Mouse (Mus musculus): ENCODE measurements around the gene Krt32. TPM values are rescaled to one million over a fixed set of nuclear protein-coding genes. Genes with fewer than 3 reads are reported as not detected.

Krt32 gene
- polyA plus RNA-seq (2012; rRNA removed) = not detected in 2 replicates

DNA sequence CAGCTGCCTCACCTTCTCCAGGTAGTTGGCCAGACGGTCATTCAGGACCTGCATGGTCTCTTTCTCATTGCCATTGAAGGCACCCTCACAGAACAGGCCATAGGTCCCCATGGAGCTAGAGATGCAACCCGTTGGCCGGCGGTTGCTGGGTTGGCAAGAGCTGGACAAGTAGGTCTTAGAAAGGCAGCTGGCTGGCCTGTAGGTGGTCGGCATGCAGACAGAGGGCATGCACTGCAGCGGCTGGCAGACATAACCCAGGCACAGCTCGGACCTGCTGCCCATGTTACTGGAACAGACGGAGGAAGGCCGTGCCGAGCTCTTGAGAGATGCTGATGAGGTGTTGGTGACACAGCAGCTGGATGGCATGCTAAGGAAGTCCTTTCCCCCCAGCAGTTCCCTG lies at the start of gene Krt32:
TSS of gene Krt32 (minus strand) at position 366 of the 400 bp plus-strand sequence.
- no peaks in the 10 kb centered on the region for H3K27me3 ChIP-seq (ENCODE audit: control insufficient read depth, insufficient read depth, low read length)
- DNase-seq = no peak
- H3K4me3 ChIP-seq (replicated peaks; ENCODE audit: insufficient read depth, low read depth, low read length) = no peak within 1 kb of the TSS
- TF ChIP-seq CTCF (IDR thresholded peaks at IDR 0.05; ENCODE audit: borderline replicate concordance, insufficient read depth, low read depth, low read length) (no peak), POLR2A (IDR thresholded peaks at IDR 0.05; ENCODE audit: borderline replicate concordance, insufficient read depth, low read length) (no peak)
- no peak within 1 kb of the TSS for H3K27ac ChIP-seq (ENCODE audit: insufficient read depth, low read length)
- 46% methylated on average over 10 of the region's 10 CpGs for WGBS
- no peaks in the 10 kb centered on the region for H3K4me1 ChIP-seq (ENCODE audit: control insufficient read depth, insufficient read depth, low read length)

DNA sequence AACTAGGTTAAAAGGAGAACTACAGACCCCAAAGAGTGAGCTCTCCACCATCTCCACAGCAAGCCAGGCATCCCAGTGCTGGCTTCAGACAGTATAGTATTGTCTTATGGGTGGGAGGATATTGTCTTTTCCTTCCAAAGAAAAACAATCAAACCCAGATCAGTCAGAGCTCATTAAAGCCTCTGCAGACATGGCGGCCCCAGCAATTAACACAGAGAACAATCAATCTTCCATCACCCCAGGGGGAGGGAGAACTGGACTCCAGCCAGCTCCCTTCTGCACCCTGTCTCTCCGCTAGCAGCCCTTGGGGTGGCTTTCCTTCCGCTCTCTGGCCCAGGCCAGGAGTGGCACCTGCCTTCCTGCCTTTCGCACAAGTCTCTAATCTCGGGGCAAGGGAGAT lies 49.7 kb upstream of the Krt32 start:
- WGBS = 43% methylated on average over 5 of the region's 5 CpGs
- H3K4me3 ChIP-seq (replicated peaks; ENCODE audit: insufficient read depth, low read depth, low read length) = no peak overlapping the region
- H3K4me1 ChIP-seq (ENCODE audit: control insufficient read depth, insufficient read depth, low read length) = no peaks in the 10 kb centered on the region
- no peak overlapping the region for H3K27ac ChIP-seq (ENCODE audit: insufficient read depth, low read length)
- TF ChIP-seq POLR2A (IDR thresholded peaks at IDR 0.05; ENCODE audit: borderline replicate concordance, insufficient read depth, low read length) (no peak), CTCF (IDR thresholded peaks at IDR 0.05; ENCODE audit: borderline replicate concordance, insufficient read depth, low read depth, low read length) (no peak)
- no peak for DNase-seq
- H3K27me3 ChIP-seq (ENCODE audit: control insufficient read depth, insufficient read depth, low read length) = no peaks in the 10 kb centered on the region

DNA sequence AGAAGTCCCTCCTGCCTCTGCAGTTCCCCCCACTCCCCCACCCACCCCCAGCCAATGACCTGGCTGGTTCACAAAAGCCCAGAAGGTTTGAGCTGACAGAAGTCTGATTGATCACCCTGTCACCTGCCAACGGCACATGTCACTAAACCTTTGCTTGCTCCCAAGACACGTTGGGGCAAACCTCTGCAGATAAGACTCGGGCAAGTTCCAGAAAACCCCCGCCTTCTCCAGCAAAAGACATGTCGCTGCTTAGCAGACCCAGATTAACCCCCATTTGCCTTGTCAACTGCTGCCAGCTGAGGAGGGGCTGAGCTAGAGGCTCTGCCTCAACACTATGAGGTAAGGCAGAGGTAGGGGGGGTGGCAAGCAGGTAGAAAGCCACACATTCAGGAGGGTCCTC lies 48.5 kb upstream of the Krt32 start:
- Histone ChIP-seq H3K4me1 (ENCODE audit: control insufficient read depth, insufficient read depth, low read length) (no peaks in the 10 kb centered on the region), H3K27ac (ENCODE audit: insufficient read depth, low read length) (no peak overlapping the region), H3K27me3 (ENCODE audit: control insufficient read depth, insufficient read depth, low read length) (no peaks in the 10 kb centered on the region), H3K4me3 (replicated peaks; ENCODE audit: insufficient read depth, low read depth, low read length) (no peak overlapping the region)
- no peak for DNase-seq
- 54% methylated on average over 5 of the region's 5 CpGs for WGBS
- TF ChIP-seq POLR2A (IDR thresholded peaks at IDR 0.05; ENCODE audit: borderline replicate concordance, insufficient read depth, low read length) (no peak), CTCF (IDR thresholded peaks at IDR 0.05; ENCODE audit: borderline replicate concordance, insufficient read depth, low read depth, low read length) (no peak)

DNA sequence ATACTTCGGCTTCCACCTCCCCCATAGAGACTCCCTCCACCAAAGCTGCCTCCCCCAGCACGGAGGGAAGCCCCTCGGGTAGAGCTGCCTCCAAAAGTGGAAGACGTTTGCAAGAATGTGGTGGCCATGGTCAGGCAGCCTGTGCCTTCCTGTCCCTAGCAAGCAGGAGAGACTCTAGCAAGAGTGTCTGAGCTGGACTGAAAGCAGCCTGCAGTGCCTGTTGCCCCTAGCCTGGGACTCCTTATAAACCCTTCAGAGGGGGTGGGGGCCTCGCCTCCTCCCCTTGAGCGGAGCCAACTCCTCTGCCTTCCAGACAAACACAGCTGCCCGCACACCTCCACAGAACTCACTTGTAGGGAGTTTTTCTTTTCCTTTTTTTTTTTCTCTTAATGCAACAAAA lies 47.7 kb upstream of the Krt32 start, which contains the start of gene Krt15:
TSS of gene Krt15 (minus strand) at position 198 of the 400 bp plus-strand sequence.
- WGBS = 73% methylated on average over 7 of the region's 7 CpGs
- DNase-seq = no peak
- no peaks in the 10 kb centered on the region for H3K27me3 ChIP-seq (ENCODE audit: control insufficient read depth, insufficient read depth, low read length)
- H3K4me1 ChIP-seq (ENCODE audit: control insufficient read depth, insufficient read depth, low read length) = no peaks in the 10 kb centered on the region
- H3K27ac ChIP-seq (ENCODE audit: insufficient read depth, low read length) = no peak within 1 kb of the TSS
- no peak for TF ChIP-seq POLR2A (IDR thresholded peaks at IDR 0.05; ENCODE audit: borderline replicate concordance, insufficient read depth, low read length)
- no peak for TF ChIP-seq CTCF (IDR thresholded peaks at IDR 0.05; ENCODE audit: borderline replicate concordance, insufficient read depth, low read depth, low read length)
- no peak within 1 kb of the TSS for H3K4me3 ChIP-seq (replicated peaks; ENCODE audit: insufficient read depth, low read depth, low read length)

DNA sequence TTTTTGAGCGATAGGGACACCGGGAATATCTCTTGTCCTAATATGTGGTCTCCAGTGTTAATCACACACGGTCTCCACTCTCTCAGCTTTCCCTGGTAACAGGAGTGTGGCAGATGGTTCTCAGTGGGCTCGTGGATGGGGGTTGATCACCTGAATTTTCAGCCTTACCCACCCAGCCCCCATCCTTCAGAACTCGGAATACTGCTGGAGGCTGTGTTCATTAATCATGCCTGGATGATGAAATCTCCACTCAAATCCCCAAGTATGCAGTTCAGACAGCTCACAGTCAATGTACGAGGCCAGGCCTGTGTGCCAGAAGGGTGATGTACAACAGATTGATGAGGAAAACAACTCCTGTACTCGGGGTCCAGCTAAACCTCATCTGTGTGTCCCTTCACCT lies 36.9 kb upstream of the Krt32 start:
- 30% methylated on average over 7 of the region's 7 CpGs for WGBS
- H3K27ac ChIP-seq (ENCODE audit: insufficient read depth, low read length) = no peak overlapping the region
- H3K4me3 ChIP-seq (replicated peaks; ENCODE audit: insufficient read depth, low read depth, low read length) = no peak overlapping the region
- TF ChIP-seq POLR2A (IDR thresholded peaks at IDR 0.05; ENCODE audit: borderline replicate concordance, insufficient read depth, low read length) (no peak), CTCF (IDR thresholded peaks at IDR 0.05; ENCODE audit: borderline replicate concordance, insufficient read depth, low read depth, low read length) (no peak)
- no peak for DNase-seq
- H3K27me3 ChIP-seq (ENCODE audit: control insufficient read depth, insufficient read depth, low read length) = no peaks in the 10 kb centered on the region
- no peaks in the 10 kb centered on the region for H3K4me1 ChIP-seq (ENCODE audit: control insufficient read depth, insufficient read depth, low read length)

DNA sequence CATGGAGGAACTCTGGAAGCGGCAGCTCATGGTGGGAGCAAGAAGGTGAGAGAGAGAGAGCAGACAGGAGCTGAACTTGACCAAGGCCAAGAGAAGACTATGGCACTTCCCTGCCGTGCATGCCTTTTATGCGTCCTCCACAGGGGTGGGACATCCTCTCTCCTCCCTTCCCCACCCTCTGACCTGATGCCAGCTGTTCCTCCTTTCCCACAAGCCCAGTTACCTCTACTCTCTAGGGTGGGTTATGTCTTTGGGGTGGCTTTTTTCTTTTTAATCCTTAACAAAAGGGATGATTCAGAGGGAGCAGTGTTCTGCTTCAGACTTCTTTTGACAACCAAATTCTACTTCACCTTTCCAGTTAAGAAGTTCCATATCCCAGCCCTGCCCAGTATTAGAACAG lies 33.4 kb upstream of the Krt32 start, which contains the start of gene Krt13:
TSS of gene Krt13 (minus strand) at position 101 of the 400 bp plus-strand sequence.
- no peaks in the 10 kb centered on the region for H3K4me1 ChIP-seq (ENCODE audit: control insufficient read depth, insufficient read depth, low read length)
- WGBS = 77% methylated on average over 3 of the region's 3 CpGs
- H3K27me3 ChIP-seq (ENCODE audit: control insufficient read depth, insufficient read depth, low read length) = no peaks in the 10 kb centered on the region
- DNase-seq = no peak
- TF ChIP-seq CTCF (IDR thresholded peaks at IDR 0.05; ENCODE audit: borderline replicate concordance, insufficient read depth, low read depth, low read length) (no peak), POLR2A (IDR thresholded peaks at IDR 0.05; ENCODE audit: borderline replicate concordance, insufficient read depth, low read length) (no peak)
- no peak within 1 kb of the TSS for H3K4me3 ChIP-seq (replicated peaks; ENCODE audit: insufficient read depth, low read depth, low read length)
- no peak within 1 kb of the TSS for H3K27ac ChIP-seq (ENCODE audit: insufficient read depth, low read length)

DNA sequence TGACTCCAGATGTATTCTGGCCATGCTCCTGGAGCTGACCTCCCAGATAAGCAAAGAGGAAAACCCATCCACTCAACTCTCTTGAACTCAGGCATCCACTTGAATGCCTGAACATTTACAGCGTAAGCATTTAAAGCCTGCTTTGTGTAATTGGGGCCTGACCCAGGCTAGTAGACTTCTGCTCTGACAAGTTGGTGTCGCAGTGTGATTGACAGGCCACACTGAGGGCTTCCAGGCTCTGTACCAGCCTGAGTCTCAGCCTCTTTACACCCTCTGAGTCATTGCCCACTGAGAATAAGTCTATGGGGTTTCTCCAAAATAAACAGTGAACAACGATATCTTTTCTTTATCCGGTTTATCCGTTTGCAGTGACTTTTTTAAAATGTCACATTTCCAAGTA lies 32.3 kb upstream of the Krt32 start:
- Histone ChIP-seq H3K27me3 (ENCODE audit: control insufficient read depth, insufficient read depth, low read length) (no peaks in the 10 kb centered on the region), H3K27ac (ENCODE audit: insufficient read depth, low read length) (no peak overlapping the region), H3K4me3 (replicated peaks; ENCODE audit: insufficient read depth, low read depth, low read length) (no peak overlapping the region), H3K4me1 (ENCODE audit: control insufficient read depth, insufficient read depth, low read length) (no peaks in the 10 kb centered on the region)
- TF ChIP-seq CTCF (IDR thresholded peaks at IDR 0.05; ENCODE audit: borderline replicate concordance, insufficient read depth, low read depth, low read length) (no peak), POLR2A (IDR thresholded peaks at IDR 0.05; ENCODE audit: borderline replicate concordance, insufficient read depth, low read length) (no peak)
- WGBS = 94% methylated on average over 5 of the region's 5 CpGs
- no peak for DNase-seq

DNA sequence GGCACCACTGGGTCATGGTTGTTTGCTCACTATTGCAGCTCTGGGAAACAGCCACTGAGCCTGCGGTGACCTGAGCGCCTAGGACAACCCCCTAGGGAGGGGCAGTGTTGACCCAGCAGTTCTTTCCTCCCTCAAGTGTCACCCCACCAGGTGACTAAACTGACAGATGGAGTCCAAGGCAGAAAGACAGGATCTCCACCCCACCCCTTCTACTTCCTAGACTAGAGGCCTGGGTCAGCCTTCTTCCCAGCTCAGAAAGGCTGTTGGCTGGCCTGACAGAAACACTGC lies 25.7 kb upstream of the Krt32 start:
- TF ChIP-seq CTCF (IDR thresholded peaks at IDR 0.05; ENCODE audit: borderline replicate concordance, insufficient read depth, low read depth, low read length) (no peak), POLR2A (IDR thresholded peaks at IDR 0.05; ENCODE audit: borderline replicate concordance, insufficient read depth, low read length) (no peak)
- no peaks in the 10 kb centered on the region for H3K27me3 ChIP-seq (ENCODE audit: control insufficient read depth, insufficient read depth, low read length)
- H3K27ac ChIP-seq (ENCODE audit: insufficient read depth, low read length) = no peak overlapping the region
- H3K4me3 ChIP-seq (replicated peaks; ENCODE audit: insufficient read depth, low read depth, low read length) = no peak overlapping the region
- no peaks in the 10 kb centered on the region for H3K4me1 ChIP-seq (ENCODE audit: control insufficient read depth, insufficient read depth, low read length)
- 61% methylated on average over 2 of the region's 2 CpGs for WGBS
- no peak for DNase-seq
